Mouse (Mus musculus): ENCODE results near the gene Sema5b.

- no peak for TF ChIP-seq CTCF (IDR thresholded peaks at IDR 0.05)
- no peak for TF ChIP-seq EP300 (IDR thresholded peaks at IDR 0.05)
Measured at GRCm38 (mm10) chr16:35504266-35504665, 36.7 kb upstream of the Sema5b start.
